Mouse (Mus musculus): ENCODE measurements around the gene Klf9. TPM values are rescaled to one million over a fixed set of nuclear protein-coding genes. Genes with fewer than 3 reads are reported as not detected.

Klf9 gene
- polyA plus RNA-seq, 1 experiment from 2014 or later: 17.2 TPM

GRCm38 (mm10) chr19:23191486-23191885 is 50.5 kb downstream of the Klf9 start:
- Histone ChIP-seq H3K27me3 (ENCODE audit: insufficient read depth, low read length) (no peaks in the 10 kb centered on the region), H3K4me3 (ENCODE audit: low read depth, low read length) (no peak overlapping the region), H3K27ac (ENCODE audit: low read depth) (no peak overlapping the region), H3K9me3 (ENCODE audit: low read length) (no peaks in the 10 kb centered on the region), H3K4me2 (ENCODE audit: low read depth, low read length) (no peak overlapping the region), H3K36me3 (replicated peaks; ENCODE audit: insufficient read depth, low read length) (no peaks in the 10 kb centered on the region; the same call in 1 of the 2 replicates), H3K9ac (replicated peaks) (no peak overlapping the region), H3K4me1 (ENCODE audit: insufficient read depth) (no peaks in the 10 kb centered on the region)
- TF ChIP-seq CTCF (IDR thresholded peaks at IDR 0.05; ENCODE audit: low read depth) (no peak), EP300 (IDR thresholded peaks at IDR 0.05; ENCODE audit: low read depth) (no peak)
- ATAC-seq: no peak
- no peak for DNase-seq
- WGBS (ENCODE audit: insufficient replicate concordance): 93% methylated on average over 6 of the region's 6 CpGs

GRCm38 (mm10) chr19:23193076-23193475 is 52.0 kb downstream of the Klf9 start:
- H3K27ac ChIP-seq (ENCODE audit: low read depth): no peak overlapping the region
- ATAC-seq (no peak), DNase-seq (no peak)
- no peak overlapping the region for H3K4me3 ChIP-seq (ENCODE audit: low read depth, low read length)
- no peak overlapping the region for H3K4me2 ChIP-seq (ENCODE audit: low read depth, low read length)
- no peaks in the 10 kb centered on the region for H3K4me1 ChIP-seq (ENCODE audit: insufficient read depth)
- no peaks in the 10 kb centered on the region for H3K27me3 ChIP-seq (ENCODE audit: insufficient read depth, low read length)
- H3K9me3 ChIP-seq (ENCODE audit: low read length): no peaks in the 10 kb centered on the region
- no peaks in the 10 kb centered on the region; the same call in 1 of the 2 replicates for H3K36me3 ChIP-seq (replicated peaks; ENCODE audit: insufficient read depth, low read length)
- WGBS (ENCODE audit: insufficient replicate concordance): 47% methylated on average over 3 of the region's 3 CpGs
- TF ChIP-seq CTCF (IDR thresholded peaks at IDR 0.05; ENCODE audit: low read depth): no peak
- H3K9ac ChIP-seq (replicated peaks): no peak overlapping the region

GRCm38 (mm10) chr19:23202106-23202505 is 61.1 kb downstream of the Klf9 start:
- no peaks in the 10 kb centered on the region for H3K4me1 ChIP-seq (ENCODE audit: insufficient read depth)
- 95% methylated on average over 5 of the region's 5 CpGs for WGBS (ENCODE audit: insufficient replicate concordance)

GRCm38 (mm10) chr19:23203505-23204053 is 62.6 kb downstream of the Klf9 start:
- H3K4me2 ChIP-seq (ENCODE audit: low read depth, low read length): no peak overlapping the region
- no peak overlapping the region for H3K9ac ChIP-seq (replicated peaks)
- DNase-seq: no peak
- no peak overlapping the region for H3K4me3 ChIP-seq (ENCODE audit: low read depth, low read length)
- H3K36me3 ChIP-seq (replicated peaks; ENCODE audit: insufficient read depth, low read length): peaks cover 23% of the 10 kb centered on the region
- no peaks in the 10 kb centered on the region for H3K4me1 ChIP-seq (ENCODE audit: insufficient read depth)
- H3K27ac ChIP-seq (ENCODE audit: low read depth): no peak overlapping the region
- no peaks in the 10 kb centered on the region for H3K9me3 ChIP-seq (ENCODE audit: low read length)
- no peak for ATAC-seq
- WGBS (ENCODE audit: insufficient replicate concordance): 55% methylated on average over 3 of the region's 3 CpGs
- no peak for TF ChIP-seq EP300 (IDR thresholded peaks at IDR 0.05; ENCODE audit: low read depth)
- TF ChIP-seq CTCF (IDR thresholded peaks at IDR 0.05; ENCODE audit: low read depth): no peak
- no peaks in the 10 kb centered on the region for H3K27me3 ChIP-seq (ENCODE audit: insufficient read depth, low read length)

More at GRCm38 (mm10) chr19:23202106-23202505, 61.1 kb downstream of the Klf9 start:
- ATAC-seq (no peak), DNase-seq (no peak)
- H3K9me3 ChIP-seq (ENCODE audit: low read length): no peaks in the 10 kb centered on the region
- H3K9ac ChIP-seq (replicated peaks): no peak overlapping the region
- no peak for TF ChIP-seq EP300 (IDR thresholded peaks at IDR 0.05; ENCODE audit: low read depth)
- TF ChIP-seq CTCF (IDR thresholded peaks at IDR 0.05; ENCODE audit: low read depth): no peak
- H3K4me3 ChIP-seq (ENCODE audit: low read depth, low read length): no peak overlapping the region
- H3K4me2 ChIP-seq (ENCODE audit: low read depth, low read length): no peak overlapping the region
- no peak overlapping the region for H3K27ac ChIP-seq (ENCODE audit: low read depth)
- no peaks in the 10 kb centered on the region for H3K27me3 ChIP-seq (ENCODE audit: insufficient read depth, low read length)
- peaks cover 18% of the 10 kb centered on the region for H3K36me3 ChIP-seq (replicated peaks; ENCODE audit: insufficient read depth, low read length)

- H3K27me3 ChIP-seq (ENCODE audit: insufficient read depth, low read length): no peaks in the 10 kb centered on the region
- H3K4me2 ChIP-seq (ENCODE audit: low read depth, low read length): no peak overlapping the region
- WGBS (ENCODE audit: insufficient replicate concordance): 85% methylated on average over 6 of the region's 6 CpGs
- no peak for ATAC-seq
- no peak for DNase-seq
- no peak overlapping the region for H3K9ac ChIP-seq (replicated peaks)
- H3K4me1 ChIP-seq (ENCODE audit: insufficient read depth): no peaks in the 10 kb centered on the region
- H3K27ac ChIP-seq (ENCODE audit: low read depth): no peak overlapping the region
- no peak overlapping the region for H3K4me3 ChIP-seq (ENCODE audit: low read depth, low read length)
- H3K9me3 ChIP-seq (ENCODE audit: low read length): no peaks in the 10 kb centered on the region
- TF ChIP-seq CTCF (IDR thresholded peaks at IDR 0.05; ENCODE audit: low read depth) (0 out of 2 replicates have a peak, but pooled peaks have one; percentile 9), EP300 (IDR thresholded peaks at IDR 0.05; ENCODE audit: low read depth) (no peak)
- H3K36me3 ChIP-seq (replicated peaks; ENCODE audit: insufficient read depth, low read length): peaks cover 48% of the 10 kb centered on the region
These were observed 70.3 kb downstream of the Klf9 start for GRCm38 (mm10) chr19:23211325-23211724.

GRCm38 (mm10) chr19:23214326-23214725 is 73.3 kb downstream of the Klf9 start:
- Histone ChIP-seq H3K27ac (ENCODE audit: low read depth) (no peak overlapping the region), H3K9me3 (ENCODE audit: low read length) (no peaks in the 10 kb centered on the region), H3K4me1 (ENCODE audit: insufficient read depth) (no peaks in the 10 kb centered on the region), H3K4me3 (ENCODE audit: low read depth, low read length) (no peak overlapping the region), H3K4me2 (ENCODE audit: low read depth, low read length) (no peak overlapping the region), H3K27me3 (ENCODE audit: insufficient read depth, low read length) (no peaks in the 10 kb centered on the region), H3K36me3 (replicated peaks; ENCODE audit: insufficient read depth, low read length) (peaks cover 43% of the 10 kb centered on the region), H3K9ac (replicated peaks) (no peak overlapping the region)
- ATAC-seq: no peak
- TF ChIP-seq CTCF (IDR thresholded peaks at IDR 0.05; ENCODE audit: low read depth) (no peak), EP300 (IDR thresholded peaks at IDR 0.05; ENCODE audit: low read depth) (no peak)
- DNase-seq: no peak
- WGBS (ENCODE audit: insufficient replicate concordance): 91% methylated on average over 8 of the region's 8 CpGs

MicroRNAs encoded within 50 kb of the gene (microRNA counts, 519-probe panel; counts per million panel counts)
- microRNA mmu-miR-1192: not detected

Small RNA genes within 50 kb of the gene (microRNA-seq; reads per million reads assigned to microRNA genes)
- gene Mir1192: not detected

Other genes starting within 250 kb of the Klf9 start
- 5.4 and 6.8 TPM in 2 replicates for gene Smc5, start 132.7 kb downstream of the Klf9 start, polyA plus RNA-seq (2015; fragmentation: Nextera tagmentation; extraction: Ambion mirVana)